Mouse (Mus musculus) MEL (cell line): ENCODE measurements around the gene Padi4. TPM values are rescaled to one million over a fixed set of nuclear protein-coding genes. Genes with fewer than 3 reads are reported as not detected.
A peak's percentile ranks its signal among the peaks of the same experiment; 100 is the strongest.

ENCODE experiments used
- DNase-seq: peaks from one replicate; pipeline ENCODE4 v3.0.0; 2011; ENCODE audit warnings: low read depth, low spot score
- H3K27ac ChIP-seq: 2 replicates; pipeline ENCODE4 v1.5.1; 2012; ENCODE audit warnings: low read depth, mild to moderate bottlenecking, control low read depth, low read length, moderate library complexity; ENCODE audit not compliant: control insufficient read depth
- H3K27me3 ChIP-seq, 2 experiments: fragments of 150-350 bp in 1 of 2; sonication (generic) in 1 of 2; 2 replicates each; pipeline ENCODE4 v1.6.1; 2012; ENCODE audit warnings: low read length in 2 of 2, mild to moderate bottlenecking in 2 of 2, improper control_type of control experiment in 1 of 2, moderate library complexity in 1 of 2; ENCODE audit not compliant: insufficient read depth in 2 of 2, control insufficient read depth in 1 of 2
- H3K36me3 ChIP-seq, 2 experiments: 2 replicates each; pipeline ENCODE4 v1.6.1; 2012 to 2014; ENCODE audit warnings: low read length in 2 of 2, improper control_type of control experiment in 1 of 2, inconsistent platforms in 1 of 2, mild to moderate bottlenecking in 1 of 2; ENCODE audit not compliant: insufficient read depth in 2 of 2, control insufficient read depth in 1 of 2
- H3K4me1 ChIP-seq, 2 experiments: fragments of 150-350 bp in 1 of 2; sonication (generic) in 1 of 2; 2 replicates each; pipeline ENCODE4 v1.6.1; 2012; ENCODE audit warnings: low read length in 2 of 2, improper control_type of control experiment in 1 of 2, mild to moderate bottlenecking in 1 of 2; ENCODE audit not compliant: insufficient read depth in 2 of 2, control insufficient read depth in 1 of 2
- H3K4me3 ChIP-seq, 2 experiments: fragments of 150-350 bp in 1 of 2; sonication (generic) in 1 of 2; 2 replicates each; pipeline ENCODE4 v1.5.1; 2012; ENCODE audit warnings: low read depth in 2 of 2, low read length in 2 of 2, mild to moderate bottlenecking in 2 of 2, moderate library complexity in 2 of 2, control low read depth in 1 of 2, improper control_type of control experiment in 1 of 2; ENCODE audit not compliant: control insufficient read depth in 1 of 2, insufficient read depth in 1 of 2
- H3K79me2 ChIP-seq: 2 replicates; pipeline ENCODE4 v1.6.1; 2012; ENCODE audit warnings: mild to moderate bottlenecking, low read length, moderate library complexity; ENCODE audit not compliant: control insufficient read depth, poor library complexity, insufficient read depth
- H3K9ac ChIP-seq: 2 replicates; pipeline ENCODE4 v1.6.1; 2012; ENCODE audit warnings: low read depth, mild to moderate bottlenecking, control low read depth, low read length, moderate library complexity; ENCODE audit not compliant: control insufficient read depth, poor library complexity, severe bottlenecking
- H3K9me3 ChIP-seq: fragments of 150-350 bp; sonication (generic); replicated peaks from 2 replicates; pipeline ENCODE4 v1.6.1; 2012; ENCODE audit warnings: mild to moderate bottlenecking, low read length, improper control_type of control experiment, moderate library complexity; ENCODE audit not compliant: insufficient read depth
- BHLHE40 ChIP-seq: IDR thresholded peaks from 2 replicates; pipeline ENCODE4 v1.6.1; 2012; ENCODE audit warnings: low read depth, mild to moderate bottlenecking, inconsistent platforms, low read length, improper control_type of control experiment, borderline replicate concordance
- CHD1 ChIP-seq: IDR thresholded peaks from 2 replicates; pipeline ENCODE4 v1.6.1; 2012; ENCODE audit warnings: low read depth, mild to moderate bottlenecking, inconsistent platforms, low read length, improper control_type of control experiment
- ELF1 ChIP-seq: IDR thresholded peaks from 2 replicates; pipeline ENCODE4 v1.6.1; 2014; ENCODE audit warnings: low read depth, mild to moderate bottlenecking, inconsistent platforms, low read length, improper control_type of control experiment, moderate library complexity
- EP300 ChIP-seq, 2 experiments: IDR thresholded peaks; 2 replicates each; pipeline ENCODE4 v1.6.1; 2011; ENCODE audit warnings: improper control_type of control experiment in 2 of 2, low read length in 2 of 2, low read depth in 1 of 2, mild to moderate bottlenecking in 1 of 2
- ETS1 ChIP-seq: IDR thresholded peaks from 2 replicates; pipeline ENCODE4 v1.6.1; 2012; ENCODE audit warnings: low read depth, mild to moderate bottlenecking, inconsistent platforms, low read length, improper control_type of control experiment, moderate library complexity
- GABPA ChIP-seq: IDR thresholded peaks from 2 replicates; pipeline ENCODE4 v1.6.1; 2012; ENCODE audit warnings: low read depth, mild to moderate bottlenecking, inconsistent platforms, low read length, improper control_type of control experiment, moderate library complexity
- GATA1 ChIP-seq: IDR thresholded peaks from 2 replicates; pipeline ENCODE4 v1.6.1; 2011; ENCODE audit warnings: low read depth, low read length, improper control_type of control experiment
- HCFC1 ChIP-seq: IDR thresholded peaks from 2 replicates; pipeline ENCODE4 v1.6.1; 2012; ENCODE audit warnings: low read depth, mild to moderate bottlenecking, inconsistent platforms, low read length, improper control_type of control experiment, moderate library complexity
- KAT2A ChIP-seq: conservative IDR thresholded peaks from 2 replicates; pipeline ENCODE4 v1.6.1; 2012; ENCODE audit warnings: low read depth, low read length, improper control_type of control experiment, inconsistent platforms
- MAFK ChIP-seq: IDR thresholded peaks from 2 replicates; pipeline ENCODE4 v1.6.1; 2011; ENCODE audit warnings: low read depth, mild to moderate bottlenecking, low read length, improper control_type of control experiment, borderline replicate concordance
- MAZ ChIP-seq: IDR thresholded peaks from 2 replicates; pipeline ENCODE4 v1.6.1; 2012; ENCODE audit warnings: low read depth, mild to moderate bottlenecking, inconsistent platforms, low read length, improper control_type of control experiment
- MXI1 ChIP-seq: IDR thresholded peaks from 2 replicates; pipeline ENCODE4 v1.6.1; 2011; ENCODE audit warnings: mild to moderate bottlenecking, low read depth, low read length, improper control_type of control experiment
- NELFE ChIP-seq: IDR thresholded peaks from 2 replicates; pipeline ENCODE4 v1.6.1; 2011; ENCODE audit warnings: low read depth, low read length, improper control_type of control experiment
- NRF1 ChIP-seq: IDR thresholded peaks from 2 replicates; pipeline ENCODE4 v1.6.1; 2014; ENCODE audit warnings: low read depth, mild to moderate bottlenecking, inconsistent platforms, low read length, improper control_type of control experiment, moderate library complexity; ENCODE audit not compliant: poor library complexity, insufficient read depth, severe bottlenecking
- POLR2A ChIP-seq, 2 experiments: IDR thresholded peaks; 2 replicates each; pipeline ENCODE4 v1.6.1; 2011 to 2012; ENCODE audit warnings: low read length in 2 of 2, mild to moderate bottlenecking in 2 of 2, control low read depth in 1 of 2, improper control_type of control experiment in 1 of 2, low read depth in 1 of 2, moderate library complexity in 1 of 2; ENCODE audit not compliant: control insufficient read depth in 1 of 2, insufficient read depth in 1 of 2, poor library complexity in 1 of 2
- POLR2AphosphoS2 ChIP-seq: IDR thresholded peaks from 2 replicates; pipeline ENCODE4 v1.6.1; 2011; ENCODE audit warnings: low read length, improper control_type of control experiment
- POLR2AphosphoS5 ChIP-seq: IDR thresholded peaks from 2 replicates; pipeline ENCODE4 v1.6.1; 2012; ENCODE audit warnings: low read depth, borderline replicate concordance, mild to moderate bottlenecking, inconsistent platforms, low read length, moderate library complexity, mixed read lengths
- SIN3A ChIP-seq: IDR thresholded peaks from 2 replicates; pipeline ENCODE4 v1.6.1; 2012; ENCODE audit warnings: low read length, improper control_type of control experiment, inconsistent platforms
- TAL1 ChIP-seq: IDR thresholded peaks from 2 replicates; pipeline ENCODE4 v1.6.1; 2012; ENCODE audit warnings: mild to moderate bottlenecking, inconsistent platforms, low read length, moderate library complexity, mixed read lengths
- TBP ChIP-seq: IDR thresholded peaks from 2 replicates; pipeline ENCODE4 v1.8.0; 2011; ENCODE audit warnings: low read depth, low read length, improper control_type of control experiment
- TCF12 ChIP-seq: IDR thresholded peaks from 2 replicates; pipeline ENCODE4 v1.6.1; 2014; ENCODE audit warnings: low read depth, mild to moderate bottlenecking, inconsistent platforms, low read length, improper control_type of control experiment, moderate library complexity
- USF2 ChIP-seq, 2 experiments: IDR thresholded peaks; 2 replicates each; pipeline ENCODE4 v1.6.1; 2011 to 2012; ENCODE audit warnings: improper control_type of control experiment in 2 of 2, low read length in 2 of 2, borderline replicate concordance in 1 of 2, inconsistent platforms in 1 of 2, low read depth in 1 of 2, mild to moderate bottlenecking in 1 of 2; ENCODE audit not compliant: insufficient read depth in 1 of 2
- ZKSCAN1 ChIP-seq: IDR thresholded peaks from 2 replicates; pipeline ENCODE4 v1.6.1; 2012; ENCODE audit warnings: low read depth, mild to moderate bottlenecking, inconsistent platforms, low read length, improper control_type of control experiment, moderate library complexity
- ZMIZ1 ChIP-seq: IDR thresholded peaks from 2 replicates; pipeline ENCODE4 v1.6.1; 2012; ENCODE audit warnings: low read depth, mild to moderate bottlenecking, inconsistent platforms, low read length, improper control_type of control experiment, moderate library complexity
- ZNF384 ChIP-seq: IDR thresholded peaks from 2 replicates; pipeline ENCODE4 v1.6.1; 2012; ENCODE audit warnings: low read depth, mild to moderate bottlenecking, inconsistent platforms, low read length, improper control_type of control experiment
- polyA plus RNA-seq, 2 experiments: library from polyadenylated mRNA; stranded (reverse) in 1 of 2; unstranded in 1 of 2; fragments of >175 nt in 1 of 2; fragments of >200 nt in 1 of 2; gene quantifications; 2 replicates each; pipeline versions ENCODE4 v1.2.1 to v1.2.4; 2012; ENCODE audit warnings: low replicate concordance in 2 of 2, low read depth in 1 of 2; ENCODE audit not compliant: insufficient read length in 2 of 2, insufficient read depth in 1 of 2, missing spikeins in 1 of 2
- total RNA-seq: library from RNA; depleted of rRNA; stranded (reverse); fragments of 300-350 nt; gene quantifications from 2 replicates; pipeline ENCODE4 v1.2.3, GENCODE M21; 2012

Gene Padi4
- total and polyA plus RNA-seq, 3 experiments = not detected

- TF ChIP-seq NRF1 (no peak), TCF12 (no peak), USF2 (IDR thresholded peaks at IDR 0.05; ENCODE audit: borderline replicate concordance in 1 of 2, insufficient read depth in 1 of 2, low read depth in 1 of 2, low read length in 2 of 2) (no peak), MAZ (no peak), ZKSCAN1 (no peak), POLR2AphosphoS5 (no peak), MAFK (no peak), BHLHE40 (peak; percentile 63; the same call in 1 of the 2 replicates), ETS1 (peak; percentile 83), TAL1 (no peak), GABPA (no peak), GATA1 (peak; percentile 80), POLR2AphosphoS2 (no peak), MXI1 (no peak), KAT2A (no peak)
Observed at GRCm38 (mm10) chr4:140812191-140812590, 38.2 kb upstream of the Padi4 start (continued).

- Histone ChIP-seq H3K9me3 (no peaks in the 10 kb centered on the region), H3K27ac (peak within 1 kb of the TSS; percentile 91), H3K27me3 (no peaks in the 10 kb centered on the region), H3K4me1 (peaks cover 4 to 40% of the 10 kb centered on the region in 2 experiments; a peak in 3 of 4 replicates), H3K36me3 (peaks cover 0 to 8% of the 10 kb centered on the region in 2 experiments; a peak in 2 of 4 replicates), H3K79me2 (peaks cover 27% of the 10 kb centered on the region), H3K9ac (peak within 1 kb of the TSS; percentile 74), H3K4me3 (peak within 1 kb of the TSS; percentile 76 to 78)
- peak; percentile 95 for DNase-seq
- peak; percentile 50; the same call in 1 of the 2 replicates for TF ChIP-seq HCFC1
- TF ChIP-seq ETS1 = peak; percentile 46
- peak; percentile 100 for TF ChIP-seq ZMIZ1
- no peak for TF ChIP-seq EP300 (IDR thresholded peaks at IDR 0.05; ENCODE audit: low read depth in 1 of 2, low read length in 2 of 2)
- TF ChIP-seq MAZ = peak; percentile 71
- TF ChIP-seq ELF1 = 0 out of 2 replicates have a peak, but pooled peaks have one; percentile 49
- peak; percentile 99 for TF ChIP-seq TBP
- peak; percentile 95 for TF ChIP-seq POLR2AphosphoS5
- TF ChIP-seq ZNF384 = no peak
- TF ChIP-seq MXI1 = peak; percentile 47; the same call in 1 of the 2 replicates
- TF ChIP-seq SIN3A = peak; percentile 50
- no peak for TF ChIP-seq CHD1
- TF ChIP-seq BHLHE40 = no peak
- TF ChIP-seq NELFE = peak; percentile 99
- peak; percentile 99 to 100 for TF ChIP-seq POLR2A (IDR thresholded peaks at IDR 0.05; ENCODE audit: control insufficient read depth in 1 of 2, insufficient read depth in 1 of 2, low read depth in 1 of 2, low read length in 2 of 2, poor library complexity in 1 of 2)
- TF ChIP-seq POLR2AphosphoS2 = peak; percentile 98
- peak; percentile 52 for TF ChIP-seq TCF12
Observed at GRCm38 (mm10) chr4:140810458-140811260, 36.6 kb upstream of the Padi4 start, which contains the start of gene Padi3. Padi3 (minus strand) TSS chr4:140810648.
